ENCODE assay signal across 8 mouse cellular contexts in genomic region chr2:32451870-32452372, GRCm38 (mm10). TPM values are rescaled to one million over a fixed set of nuclear protein-coding genes. Genes with fewer than 3 reads are reported as not detected.
DNase-seq lines count a peak whose midpoint lies in the region; ATAC-seq lines count a peak whose summit lies in the region.

No protein-coding gene starts in this region.

- peak; percentile 100 for DNase-seq in adipocyte (ENCODE audit: low spot score)
- peak; percentile 99 for DNase-seq in embryo, embryonic 10 days (ENCODE audit: low spot score)
- DNase-seq in gastrocnemius, postnatal 10 days: peak; percentile 96
- peak; percentile 99 for DNase-seq in induced T-regulatory cell, adult 2 months (ENCODE audit: low read depth)
- DNase-seq in left cerebral cortex, adult 9 months (ENCODE audit: low spot score in 2 of 2): peak; percentile 99
- peak; percentile 95 for DNase-seq in right cerebral cortex, postnatal 14 days
- peak; percentile 99 for DNase-seq in urinary bladder, postnatal 36 days (ENCODE audit: low spot score in 2 of 2)

- peak; percentile 88 for ATAC-seq in megakaryocyte progenitor cell, adult 5-6 weeks (replicated peaks; ENCODE audit: poor library complexity)

RNA-seq across cellular contexts. Expression of gene Slc25a25, which starts 0.7 kb away (rescaled TPM):
- total RNA-seq in gastrocnemius, postnatal 10 days (2021): 10 to 100 TPM; 16.1 to 31.1 TPM
- 5.2 and 6.4 TPM in 2 replicates for total RNA-seq in megakaryocyte progenitor cell, adult 5-6 weeks (2015)
- 10.7 and 11.5 TPM in 2 replicates for total RNA-seq in megakaryocyte progenitor cell, adult 5-6 weeks (2017)

RNA-seq across cellular contexts. Expression of gene Naif1, which starts 1.7 kb away (rescaled TPM):
- 1 to 10 TPM; 3.0 to 3.1 TPM for total RNA-seq in gastrocnemius, postnatal 10 days (2021)
- 1.5 and 1.9 TPM in 2 replicates for total RNA-seq in megakaryocyte progenitor cell, adult 5-6 weeks (2015)
- total RNA-seq in megakaryocyte progenitor cell, adult 5-6 weeks (2017): 3.5 TPM in 2 replicates

RNA-seq across cellular contexts. Expression of gene Ptges2, which starts 56.2 kb away (rescaled TPM):
- 10 to 100 TPM; 38.1 to 40.7 TPM for total RNA-seq in gastrocnemius, postnatal 10 days (2021)
- total RNA-seq in megakaryocyte progenitor cell, adult 5-6 weeks (2015): 6.3 and 12.1 TPM in 2 replicates
- 9.5 and 10.6 TPM in 2 replicates for total RNA-seq in megakaryocyte progenitor cell, adult 5-6 weeks (2017)

Comparison
In these comparisons a context has a peak if more than half of its experiments do, and no peak if none do; other contexts are left out.
1. Peak in every context shown above with its lines: DNase-seq and ATAC-seq.